Mouse (Mus musculus) frontal cortex, postnatal 14 days (tissue): ENCODE data around the gene 1110051M20Rik.
"Not testable (repeated sequence)": the region's sequence is repeated elsewhere in the genome, so short reads cannot be mapped to it uniquely, and the experiment has no call there.

Experiments used
- DNase-seq, 2 experiments: peaks; one replicate each; pipeline ENCODE4 v3.0.0; 2022; ENCODE audit warnings: low spot score in 2 of 2

Gene 1110051M20Rik

GRCm38 (mm10) chr2:91263692-91264660 is 180.5 kb downstream of the 1110051M20Rik start:
- no peak for DNase-seq

- DNase-seq = no peak
Measured at GRCm38 (mm10) chr2:91259493-91259892, 185.0 kb downstream of the 1110051M20Rik start.

GRCm38 (mm10) chr2:91258830-91259229 is 185.7 kb downstream of the 1110051M20Rik start:
- no peak for DNase-seq

- no peak for DNase-seq
Measured at GRCm38 (mm10) chr2:91258054-91258453, 186.4 kb downstream of the 1110051M20Rik start.

- no peak for DNase-seq
Measured at GRCm38 (mm10) chr2:91257126-91257980, 187.2 kb downstream of the 1110051M20Rik start.

- DNase-seq = peak in 1 of 2 experiments; percentile 49
Measured at GRCm38 (mm10) chr2:91256256-91257125, 188.0 kb downstream of the 1110051M20Rik start.

- no peak for DNase-seq
Measured at GRCm38 (mm10) chr2:91255661-91256150, 188.8 kb downstream of the 1110051M20Rik start, which contains the start of gene Pacsin3. Pacsin3 (plus strand) TSS chr2:91255954.

GRCm38 (mm10) chr2:91254725-91255380 is 189.7 kb downstream of the 1110051M20Rik start:
- DNase-seq = no peak

GRCm38 (mm10) chr2:91252512-91252911 is 192.0 kb downstream of the 1110051M20Rik start:
- DNase-seq = no peak

GRCm38 (mm10) chr2:91252001-91252400 is 192.5 kb downstream of the 1110051M20Rik start:
- DNase-seq = no peak

- no peak for DNase-seq
Measured at GRCm38 (mm10) chr2:91248366-91248765, 196.1 kb downstream of the 1110051M20Rik start.

GRCm38 (mm10) chr2:91244557-91245228 is 199.8 kb downstream of the 1110051M20Rik start:
- no peak for DNase-seq

- DNase-seq = no peak
Measured at GRCm38 (mm10) chr2:91243416-91243815, 201.1 kb downstream of the 1110051M20Rik start.

GRCm38 (mm10) chr2:91242547-91242946 is 202.0 kb downstream of the 1110051M20Rik start:
- DNase-seq = no peak

- DNase-seq = not testable (repeated sequence)
Measured at GRCm38 (mm10) chr2:91237511-91238080, 206.9 kb downstream of the 1110051M20Rik start.

GRCm38 (mm10) chr2:91236601-91237510 is 207.6 kb downstream of the 1110051M20Rik start, which contains the start of gene Ddb2:
Ddb2 (minus strand) TSS chr2:91236982.
- peak; percentile 77 to 79 for DNase-seq

GRCm38 (mm10) chr2:91229735-91230134 is 214.8 kb downstream of the 1110051M20Rik start:
- DNase-seq = no peak
